In the genomic region with DNA sequence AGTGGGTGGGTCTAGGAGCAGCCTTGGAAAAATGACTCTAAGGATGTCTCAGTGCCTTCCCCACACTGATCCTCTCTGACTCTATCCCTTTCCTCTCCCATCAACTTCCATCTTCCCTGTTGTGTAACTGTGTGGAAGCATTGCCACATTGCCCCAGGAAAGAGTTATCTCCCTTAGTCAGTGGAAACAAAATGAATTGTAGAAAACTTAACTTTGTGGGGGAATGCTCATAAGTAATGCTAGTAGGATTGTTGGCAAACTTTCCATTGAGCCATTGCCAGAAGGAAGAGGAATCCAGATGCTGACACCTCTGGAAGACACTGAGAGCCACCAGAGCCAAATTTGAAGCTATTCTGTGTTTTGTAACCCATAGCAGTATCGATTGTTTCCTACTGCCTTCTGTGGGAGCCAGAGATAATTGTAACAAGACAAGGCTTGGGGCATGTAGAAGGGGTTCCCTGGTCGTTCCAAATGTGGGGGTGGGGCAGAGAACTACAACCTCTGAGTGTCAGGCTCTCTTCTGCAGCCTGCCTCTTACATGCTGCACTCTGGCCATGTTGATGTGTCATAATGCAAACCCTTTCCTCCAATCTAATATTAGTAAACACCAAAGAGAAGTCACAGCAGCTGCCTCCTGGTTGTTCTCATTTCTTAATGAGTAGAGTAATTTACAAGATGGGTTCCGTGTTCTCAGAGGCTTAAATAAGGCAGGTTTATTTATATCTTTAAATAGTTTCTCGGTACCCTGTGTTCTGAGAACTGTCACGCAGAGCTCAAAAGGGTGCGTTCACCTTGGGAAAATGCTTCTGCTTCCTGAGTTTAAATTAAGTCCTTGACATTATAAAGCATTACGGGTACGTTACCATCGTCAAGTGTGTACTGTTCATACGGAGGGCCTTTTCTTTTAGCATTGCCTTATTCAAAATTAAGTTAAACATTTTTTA, we compare ENCODE assay signal across 21 mouse cellular contexts. TPM values are rescaled to one million over a fixed set of nuclear protein-coding genes. Genes with fewer than 3 reads are reported as not detected.
DNase-seq lines count a peak whose midpoint lies in the region; ATAC-seq and TF ChIP-seq lines count a peak whose summit lies in the region.
"Had no signal": no experiment of that assay in that cellular context is flagged by ENCODE, and none has a peak within 500 bp of the region (broad histone marks: within the 10 kb centered on the region; RNA-seq: fewer than 3 reads in every experiment).

No protein-coding gene starts in this region.

- no peak for ATAC-seq in liver, embryonic 12.5 days
- ATAC-seq: intestine, postnatal 0 days had no signal

- H3K79me2 ChIP-seq in heart, adult 2 months (replicated peaks; ENCODE audit: control insufficient read depth, insufficient read depth, low read length) = no peaks in the 10 kb centered on the region
- H3K79me2 ChIP-seq in liver, adult 2 months (ENCODE audit: control insufficient read depth, insufficient read depth, low read length) = no peaks in the 10 kb centered on the region

- H3K9ac ChIP-seq in heart, adult 2 months (ENCODE audit: low read depth, low read length) = no peak overlapping the region
- H3K9ac ChIP-seq in liver, adult 2 months (ENCODE audit: low read depth, low read length) = no peak overlapping the region
- no peak overlapping the region for H3K9ac ChIP-seq in liver, embryonic 12.5 days
- H3K9ac ChIP-seq: embryonic facial prominence, embryonic 13.5 days; hindbrain, embryonic 15.5 days had no signal

- H3K27ac ChIP-seq in heart, adult 2 months = peak overlapping the region; percentile 18; the same call in 1 of the 2 replicates
- no peak overlapping the region for H3K27ac ChIP-seq in liver, adult 2 months (replicated peaks; ENCODE audit: insufficient read depth, low read depth, low read length)
- H3K27ac ChIP-seq in liver, embryonic 12.5 days = no peak overlapping the region
- H3K27ac ChIP-seq in thymus, adult 2 months (ENCODE audit: control insufficient read depth, insufficient read depth, low read length) = no peak overlapping the region
- H3K27ac ChIP-seq: embryonic facial prominence, embryonic 13.5 days; hindbrain, embryonic 15.5 days; kidney, postnatal 0 days; left cerebral cortex, adult 2 months had no signal

- H3K9me3 ChIP-seq in liver, embryonic 12.5 days (replicated peaks) = no peaks in the 10 kb centered on the region
- H3K9me3 ChIP-seq: embryonic facial prominence, embryonic 13.5 days; hindbrain, embryonic 15.5 days had no signal

- H3K36me3 ChIP-seq in heart, adult 2 months (ENCODE audit: control insufficient read depth, insufficient read depth, low read length) = peaks cover 2% of the 10 kb centered on the region; the same call in 1 of the 2 replicates
- no peaks in the 10 kb centered on the region for H3K36me3 ChIP-seq in liver, adult 2 months (ENCODE audit: control insufficient read depth, insufficient read depth, low read length)
- no peaks in the 10 kb centered on the region for H3K36me3 ChIP-seq in liver, embryonic 12.5 days
- no peaks in the 10 kb centered on the region for H3K36me3 ChIP-seq in thymus, adult 2 months (ENCODE audit: control insufficient read depth, insufficient read depth, low read length)
- H3K36me3 ChIP-seq: embryonic facial prominence, embryonic 13.5 days; hindbrain, embryonic 15.5 days had no signal

- no peak for TF ChIP-seq CTCF in heart, adult 2 months (IDR thresholded peaks at IDR 0.05)
- TF ChIP-seq CTCF in liver, adult 2 months (IDR thresholded peaks at IDR 0.05; ENCODE audit: low read depth, low read length) = no peak
- TF ChIP-seq CTCF in thymus, adult 2 months (IDR thresholded peaks at IDR 0.05; ENCODE audit: borderline replicate concordance, control insufficient read depth, extremely low read depth, insufficient read depth, low read length, poor library complexity) = no peak

- no peaks in the 10 kb centered on the region for H3K4me1 ChIP-seq in heart, adult 2 months (ENCODE audit: control insufficient read depth, insufficient read depth, low read length)
- H3K4me1 ChIP-seq in liver, adult 2 months (ENCODE audit: control insufficient read depth, insufficient read depth, low read length) = no peaks in the 10 kb centered on the region
- no peaks in the 10 kb centered on the region for H3K4me1 ChIP-seq in liver, embryonic 12.5 days
- no peaks in the 10 kb centered on the region for H3K4me1 ChIP-seq in thymus, adult 2 months (replicated peaks; ENCODE audit: control insufficient read depth, insufficient read depth, low read length)
- H3K4me1 ChIP-seq: embryonic facial prominence, embryonic 13.5 days; hindbrain, embryonic 15.5 days had no signal

- no peaks in the 10 kb centered on the region for H3K27me3 ChIP-seq in heart, adult 2 months (ENCODE audit: control insufficient read depth, insufficient read depth, low read length)
- H3K27me3 ChIP-seq in liver, adult 2 months (ENCODE audit: control insufficient read depth, insufficient read depth, low read length) = no peaks in the 10 kb centered on the region
- no peaks in the 10 kb centered on the region for H3K27me3 ChIP-seq in liver, embryonic 12.5 days (replicated peaks)
- no peaks in the 10 kb centered on the region for H3K27me3 ChIP-seq in thymus, adult 2 months (ENCODE audit: control insufficient read depth, insufficient read depth, low read length)
- H3K27me3 ChIP-seq: embryonic facial prominence, embryonic 13.5 days; hindbrain, embryonic 15.5 days had no signal

- TF ChIP-seq EP300 in heart, adult 2 months (IDR thresholded peaks at IDR 0.05; ENCODE audit: insufficient read depth, low read depth, low read length) = no peak

- intact Hi-C loops in heart, adult 2 months (cut with DNase I) = no loop called here
- intact Hi-C loops in heart, postnatal 25 days (cut with DNase I) = no loop called here

- peak in 1 of 2 experiments; percentile 18 for DNase-seq in heart, adult 2 months
- DNase-seq in heart, postnatal 25 days (ENCODE audit: low spot score) = no peak
- DNase-seq in liver, adult 2 months (ENCODE audit: extremely low read depth, low read depth, low spot score) = peak; percentile 50
- DNase-seq in adipocyte (ENCODE audit: low spot score) = peak; percentile 72
- DNase-seq in heart, postnatal 4 days = peak; percentile 12
- DNase-seq in cerebellum, postnatal 10 days = no peak
- DNase-seq in thymus, adult 2 months = no peak
- DNase-seq: adrenal gland, postnatal 36 days; cerebellum, adult 8-10 months; thymus, postnatal 36 days had no signal

- no peak overlapping the region for H3K4me3 ChIP-seq in heart, adult 2 months
- no peak overlapping the region for H3K4me3 ChIP-seq in liver, adult 2 months (ENCODE audit: insufficient read depth, low read depth, low read length)
- H3K4me3 ChIP-seq in liver, embryonic 12.5 days = no peak overlapping the region
- no peak overlapping the region for H3K4me3 ChIP-seq in thymus, adult 2 months (ENCODE audit: control insufficient read depth, insufficient read depth, low read length)
- H3K4me3 ChIP-seq: embryonic facial prominence, embryonic 13.5 days; hindbrain, embryonic 15.5 days; left cerebral cortex, adult 2 months had no signal

- H3K4me2 ChIP-seq in liver, embryonic 12.5 days = no peak overlapping the region
- H3K4me2 ChIP-seq: embryonic facial prominence, embryonic 13.5 days; hindbrain, embryonic 15.5 days had no signal

- 58% methylated on average over 10 of the region's 10 CpGs for WGBS in heart, adult 2 months
- 82% methylated on average over 10 of the region's 10 CpGs for WGBS in liver, adult 2 months
- WGBS in liver, embryonic 12.5 days (ENCODE audit: insufficient replicate concordance) = 70% methylated on average over 10 of the region's 10 CpGs
- WGBS in thymus, adult 2 months = 53% methylated on average over 10 of the region's 10 CpGs

- no peak for TF ChIP-seq POLR2A in heart, adult 2 months (IDR thresholded peaks at IDR 0.05; ENCODE audit: insufficient read depth, low read depth, low read length)
- TF ChIP-seq POLR2A in liver, adult 2 months (IDR thresholded peaks at IDR 0.05; ENCODE audit: extremely low read depth, insufficient read depth, low read length) = no peak
- TF ChIP-seq POLR2A in thymus, adult 2 months (IDR thresholded peaks at IDR 0.05; ENCODE audit: control insufficient read depth, extremely low read depth, insufficient read depth, low read length, poor library complexity) = no peak

RNA-seq across cellular contexts. Expression of a gene that starts 11.5 kb away (rescaled TPM):
- 100 to 1,000 TPM; 104 to 144 TPM for total RNA-seq in heart, adult 2 months (2021)
- 120 and 127 TPM in 2 replicates for polyA plus RNA-seq in heart, adult 2 months (2012; rRNA removed)
- total RNA-seq in heart, postnatal 25 days (2021) = 10 to 100 TPM; 52.8 to 70.4 TPM
- 7,708 and 11,486 TPM in 2 replicates for total RNA-seq in liver, adult 2 months (2014; rRNA removed)
- 7,278 and 7,946 TPM in 2 replicates for polyA plus RNA-seq in liver, adult 2 months (2012; rRNA removed)
- 52.4 and 56.3 TPM in 2 replicates for polyA plus RNA-seq in liver, embryonic 12.5 days (2016; fragmentation: Nextera tagmentation; extraction: Ambion mirVana)
- 10 to 100 TPM; 22.3 to 30.4 TPM for total RNA-seq in heart, postnatal 4 days (2021)
- 95.0 and 98.1 TPM in 2 replicates for polyA plus RNA-seq in thymus, adult 2 months (2012; rRNA removed)

RNA-seq across cellular contexts. Expression of a gene that starts 48.9 kb away (rescaled TPM):
- not detected for total RNA-seq in heart, adult 2 months (2021)
- polyA plus RNA-seq in heart, adult 2 months (2012; rRNA removed) = not detected in 2 replicates
- not detected for total RNA-seq in heart, postnatal 25 days (2021)
- 0.27 and 1.0 TPM in 2 replicates for total RNA-seq in liver, adult 2 months (2014; rRNA removed)
- polyA plus RNA-seq in liver, adult 2 months (2012; rRNA removed) = 1.1 and 1.5 TPM in 2 replicates
- polyA plus RNA-seq in liver, embryonic 12.5 days (2016; fragmentation: Nextera tagmentation; extraction: Ambion mirVana) = not detected in 2 replicates
- total RNA-seq in heart, postnatal 4 days (2021) = not detected
- polyA plus RNA-seq in thymus, adult 2 months (2012; rRNA removed) = 0.34 TPM in 1 of 2 replicates, not detected in the other
- total RNA-seq: ES-E14; layer of hippocampus, adult 8-10 months had no signal
- polyA plus RNA-seq: embryonic facial prominence, embryonic 13.5 days; hindbrain, embryonic 15.5 days; limb, embryonic 11.5 days; liver, embryonic 16.5 days; neural tube, embryonic 14.5 days had no signal

Comparison
In these comparisons a context has a peak if more than half of its experiments do, and no peak if none do; other contexts are left out.
1. DNase-seq: peak in liver, adult 2 months (single experiment), adipocyte (single experiment) and heart, postnatal 4 days (single experiment); none in heart, postnatal 25 days (single experiment), cerebellum, postnatal 10 days (0 of 2) and thymus, adult 2 months (single experiment).
2. RNA of a gene that starts 11.5 kb away (total RNA-seq): 7,708 to 11,486 TPM in liver, adult 2 months; 104 to 144 TPM in heart, adult 2 months, 52.8 to 70.4 TPM in heart, postnatal 25 days and 22.3 to 30.4 TPM in heart, postnatal 4 days; every median in the first group is over 10 times any median in the second.